Mouse (Mus musculus): ENCODE measurements around the gene Inpp5e. TPM values are rescaled to one million over a fixed set of nuclear protein-coding genes. Genes with fewer than 3 reads are reported as not detected.
"Not testable (repeated sequence)": the region's sequence is repeated elsewhere in the genome, so short reads cannot be mapped to it uniquely, and the experiment has no call there.

Gene Inpp5e
- total RNA-seq, 2 experiments from 2014 or later = 5.3 to 13.5 TPM

- no peak for ATAC-seq (replicated peaks; ENCODE audit: poor library complexity)
Measured at GRCm38 (mm10) chr2:26421969-26422368, 13.0 kb upstream of the Inpp5e start.

- no peak for ATAC-seq (replicated peaks; ENCODE audit: poor library complexity)
Measured at GRCm38 (mm10) chr2:26418120-26418519, 9.1 kb upstream of the Inpp5e start.

- ATAC-seq (replicated peaks; ENCODE audit: poor library complexity) = no peak
Measured at GRCm38 (mm10) chr2:26417066-26417465, 8.1 kb upstream of the Inpp5e start.

GRCm38 (mm10) chr2:26410931-26411411, 2.0 kb upstream of the Inpp5e start:
- no peak for ATAC-seq (replicated peaks; ENCODE audit: poor library complexity)

GRCm38 (mm10) chr2:26410091-26410490, 1.1 kb upstream of the Inpp5e start:
- no peak for ATAC-seq (replicated peaks; ENCODE audit: poor library complexity)

- ATAC-seq (replicated peaks; ENCODE audit: poor library complexity) = no peak
Measured at GRCm38 (mm10) chr2:26409362-26409761, 359 bp upstream of the Inpp5e start.

GRCm38 (mm10) chr2:26403306-26403705, 5.7 kb downstream of the Inpp5e start:
- ATAC-seq (replicated peaks; ENCODE audit: poor library complexity) = no peak

- no peak for ATAC-seq (replicated peaks; ENCODE audit: poor library complexity)
Measured at GRCm38 (mm10) chr2:26402265-26402664, 6.7 kb downstream of the Inpp5e start.

- no peak for ATAC-seq (replicated peaks; ENCODE audit: poor library complexity)
Measured at GRCm38 (mm10) chr2:26401023-26401422, 8.0 kb downstream of the Inpp5e start.

- ATAC-seq (replicated peaks; ENCODE audit: poor library complexity) = no peak
Measured at GRCm38 (mm10) chr2:26400296-26400695, 8.7 kb downstream of the Inpp5e start.

- ATAC-seq (replicated peaks; ENCODE audit: poor library complexity) = no peak
Measured at GRCm38 (mm10) chr2:26399647-26400046, 9.4 kb downstream of the Inpp5e start.

- ATAC-seq (replicated peaks; ENCODE audit: poor library complexity) = no peak
Measured at GRCm38 (mm10) chr2:26398978-26399377, 10.0 kb downstream of the Inpp5e start.

- ATAC-seq (replicated peaks; ENCODE audit: poor library complexity) = no peak
Measured at GRCm38 (mm10) chr2:26391617-26392016, 17.4 kb downstream of the Inpp5e start.

- no peak for ATAC-seq (replicated peaks; ENCODE audit: poor library complexity)
Measured at GRCm38 (mm10) chr2:26390954-26391353, 18.0 kb downstream of the Inpp5e start.

- ATAC-seq (replicated peaks; ENCODE audit: poor library complexity) = peak; percentile 93
Measured at GRCm38 (mm10) chr2:26389154-26389690, 19.8 kb downstream of the Inpp5e start, which contains the start of the genes Entr1 and Pmpca. Gene Entr1 (minus strand): TSS chr2:26389316. Gene Pmpca (plus strand): TSS chr2:26389339.

GRCm38 (mm10) chr2:26388682-26389153, 20.3 kb downstream of the Inpp5e start:
- no peak for ATAC-seq (replicated peaks; ENCODE audit: poor library complexity)

- no peak for ATAC-seq (replicated peaks; ENCODE audit: poor library complexity)
Measured at GRCm38 (mm10) chr2:26387713-26388112, 21.3 kb downstream of the Inpp5e start.

GRCm38 (mm10) chr2:26380871-26381270, 28.1 kb downstream of the Inpp5e start:
- ATAC-seq (replicated peaks; ENCODE audit: poor library complexity) = not testable (repeated sequence)

- peak; percentile 99 for ATAC-seq (replicated peaks; ENCODE audit: poor library complexity)
Measured at GRCm38 (mm10) chr2:26380131-26380771, 28.8 kb downstream of the Inpp5e start, which contains the start of gene Snapc4. Gene Snapc4 (minus strand): TSS chr2:26380653.

GRCm38 (mm10) chr2:26372396-26372795, 36.6 kb downstream of the Inpp5e start:
- ATAC-seq (replicated peaks; ENCODE audit: poor library complexity) = no peak

GRCm38 (mm10) chr2:26368572-26368971, 40.4 kb downstream of the Inpp5e start:
- ATAC-seq (replicated peaks; ENCODE audit: poor library complexity) = no peak

- no peak for ATAC-seq (replicated peaks; ENCODE audit: poor library complexity)
Measured at GRCm38 (mm10) chr2:26367911-26368310, 41.1 kb downstream of the Inpp5e start.

All from megakaryocyte progenitor cell, adult 5-6 weeks (primary cell).